Mouse (Mus musculus) megakaryocyte, embryonic 14.5 days (primary cell): ENCODE results near the gene Ddx10.

Experiments
- FLI1 ChIP-seq: IDR thresholded peaks from 2 replicates; pipeline ENCODE4 v1.6.1; 2012; ENCODE audit warnings: low read length, inconsistent platforms, mixed read lengths
- GATA1 ChIP-seq: IDR thresholded peaks from 3 replicates; pipeline ENCODE4 v1.6.1; 2012; ENCODE audit warnings: mixed read lengths, low read length, inconsistent platforms, borderline replicate concordance

- TF ChIP-seq GATA1 (no peak), FLI1 (no peak)
Observed at GRCm38 (mm10) chr9:53095319-53096165, 152.3 kb downstream of the Ddx10 start.
